Mouse (Mus musculus) hindbrain, embryonic 14.5 days (tissue): ENCODE results near the gene 1700017B05Rik. TPM values are rescaled to one million over a fixed set of nuclear protein-coding genes. Genes with fewer than 3 reads are reported as not detected.
A peak's percentile ranks its signal among the peaks of the same experiment; 100 is the strongest.
"Not testable (repeated sequence)": the region's sequence is repeated elsewhere in the genome, so short reads cannot be mapped to it uniquely, and the experiment has no call there.

Experiments used
- ATAC-seq: fragments of 200-750 bp; cut with Nextera tagmentation; 2 replicates; pipeline ENCODE4 v1.8.0; 2017; ENCODE audit warnings: moderate number of reproducible peaks, mild to moderate bottlenecking, moderate TSS enrichment, moderate library complexity; ENCODE audit not compliant: low FRiP score
- DNase-seq: peaks from one replicate; pipeline ENCODE4 v3.0.0-alpha.2; 2015; ENCODE audit warnings: low spot score
- H3K27ac ChIP-seq: fragments of 300-500 bp; sonication (generic); 2 replicates; pipeline ENCODE4 v1.5.1; 2014; ENCODE audit warnings: mild to moderate bottlenecking, moderate library complexity
- H3K27me3 ChIP-seq: fragments of 300-500 bp; sonication (generic); 2 replicates; pipeline ENCODE4 v1.6.1; 2014; ENCODE audit warnings: mild to moderate bottlenecking, low read length, mixed read lengths; ENCODE audit not compliant: control insufficient read depth, insufficient read depth
- H3K36me3 ChIP-seq: fragments of 300-500 bp; sonication (generic); replicated peaks from 2 replicates; pipeline ENCODE4 v1.6.1; 2014; ENCODE audit not compliant: control insufficient read depth, insufficient read depth
- H3K4me1 ChIP-seq: fragments of 300-500 bp; sonication (generic); replicated peaks from 2 replicates; pipeline ENCODE4 v1.6.1; 2014; ENCODE audit warnings: antibody characterized with exemption, low read length, mixed read lengths; ENCODE audit not compliant: control insufficient read depth, insufficient read depth
- H3K4me2 ChIP-seq: fragments of 300-500 bp; sonication (generic); replicated peaks from 2 replicates; pipeline ENCODE4 v1.6.1; 2014; ENCODE audit warnings: mild to moderate bottlenecking, moderate library complexity
- H3K4me3 ChIP-seq: fragments of 300-500 bp; sonication (generic); replicated peaks from 2 replicates; pipeline ENCODE4 v1.5.1; 2014; ENCODE audit warnings: mild to moderate bottlenecking, low read length
- H3K9ac ChIP-seq: fragments of 300-500 bp; sonication (generic); 2 replicates; pipeline ENCODE4 v1.6.1; 2014
- H3K9me3 ChIP-seq: fragments of 300-500 bp; sonication (generic); 2 replicates; pipeline ENCODE4 v1.6.1; 2016; ENCODE audit warnings: low read length; ENCODE audit not compliant: control insufficient read depth
- WGBS: fragments of 180-500 bp; shearing (Covaris S2); extraction: QIAGEN DNeasy Blood & Tissue Kit; methylation state at CpG from one replicate; pipeline ENCODE4 v1.1.7; 2014; 5-methylcytosine and 5-hydroxymethylcytosine counted together
- polyA plus RNA-seq: library from polyadenylated mRNA; unstranded; fragments of >200 nt; fragmentation: Nextera tagmentation; extraction: Ambion mirVana; gene quantifications from 2 replicates; pipeline ENCODE4 v1.2.1, GENCODE M21; 2014

Gene 1700017B05Rik
- 3.2 and 3.4 TPM in 2 replicates for polyA plus RNA-seq

DNA sequence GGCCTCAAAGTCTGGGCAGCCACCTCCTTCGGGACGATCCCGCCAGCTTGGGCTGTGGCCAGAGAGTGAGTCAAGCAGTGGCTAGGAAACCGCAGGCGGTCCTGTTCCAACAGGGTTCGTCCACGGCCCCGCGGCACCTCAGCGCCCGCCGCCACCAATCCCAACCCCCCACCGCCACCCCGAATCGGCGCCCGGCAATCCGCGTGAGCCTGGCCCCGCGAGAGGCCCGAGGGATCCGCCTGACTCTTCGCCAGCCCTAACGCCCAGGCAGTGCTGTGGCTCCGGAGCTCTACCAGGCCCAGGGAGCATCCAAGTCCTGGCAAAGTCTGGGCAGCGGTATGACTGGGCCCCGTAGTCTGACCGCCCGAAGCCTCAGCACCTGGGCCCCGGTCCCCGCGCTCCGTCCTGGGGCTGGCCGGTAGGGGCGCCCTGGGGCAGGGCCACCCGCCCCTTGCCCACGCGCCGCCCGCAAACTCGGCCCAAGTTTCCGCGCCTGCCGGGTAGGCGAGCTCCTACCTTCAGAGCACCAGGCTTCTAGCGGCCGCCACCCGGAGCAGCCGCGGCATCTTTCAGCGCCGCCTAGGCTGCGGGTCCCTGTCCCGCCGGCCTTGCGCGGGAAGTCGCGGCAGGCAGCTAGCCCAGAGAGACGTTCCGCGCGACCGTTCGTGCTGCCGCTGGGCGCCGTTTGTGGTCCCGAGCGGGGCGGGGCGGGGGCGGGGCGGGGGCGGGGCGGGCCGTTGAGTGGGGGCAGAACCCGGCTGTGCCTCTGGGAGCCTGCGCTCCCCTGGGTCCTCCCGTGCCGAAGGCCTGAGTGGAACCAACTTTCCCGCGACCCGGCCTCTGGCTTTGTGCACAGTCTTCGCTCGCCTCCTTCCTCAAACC is at the start of gene 1700017B05Rik:
Gene 1700017B05Rik, minus strand, starts transcription at position 700 of the 882 bp plus-strand sequence.
- H3K36me3 ChIP-seq, result no peaks in the 10 kb centered on the region
- no peaks in the 10 kb centered on the region for H3K9me3 ChIP-seq
- WGBS, result under 1% methylated on average over 82 of the region's 87 CpGs
- ATAC-seq (peak; percentile 67), DNase-seq (peak; percentile 43)
- no peak within 1 kb of the TSS for H3K27ac ChIP-seq
- peak within 1 kb of the TSS; percentile 49 for H3K4me3 ChIP-seq
- peak within 1 kb of the TSS; percentile 68 for H3K9ac ChIP-seq
- H3K4me1 ChIP-seq, result peaks cover 12% of the 10 kb centered on the region
- H3K4me2 ChIP-seq, result peak within 1 kb of the TSS; percentile 84
- peaks cover 16% of the 10 kb centered on the region for H3K27me3 ChIP-seq

DNA sequence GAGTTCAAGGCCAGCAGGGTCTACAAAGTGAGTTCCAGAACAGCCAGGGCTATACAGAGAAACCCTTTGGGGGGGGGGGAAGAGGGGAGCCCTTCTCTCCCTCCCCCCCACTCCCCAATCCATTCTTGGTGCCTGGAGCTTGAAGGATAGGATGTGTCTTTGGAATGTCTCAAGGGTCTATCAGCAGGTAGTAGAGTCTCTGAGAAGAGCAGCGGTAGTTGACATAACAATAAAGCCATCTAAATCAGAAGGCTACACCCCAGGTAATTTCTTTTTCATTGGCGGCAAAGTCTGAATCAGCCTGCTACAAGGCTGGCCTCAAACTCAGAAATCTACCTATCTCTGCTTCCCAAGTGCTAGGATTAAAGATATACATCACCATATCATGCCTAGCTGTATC is 48.5 kb upstream of the 1700017B05Rik start:
- DNase-seq (no peak), ATAC-seq (no peak)
- no peak overlapping the region for H3K9ac ChIP-seq
- no peaks in the 10 kb centered on the region for H3K36me3 ChIP-seq
- no peaks in the 10 kb centered on the region for H3K27me3 ChIP-seq
- 88% methylated on average over 2 of the region's 2 CpGs for WGBS
- no peak overlapping the region for H3K27ac ChIP-seq
- no peaks in the 10 kb centered on the region for H3K9me3 ChIP-seq
- no peaks in the 10 kb centered on the region for H3K4me1 ChIP-seq
- no peak overlapping the region for H3K4me3 ChIP-seq
- H3K4me2 ChIP-seq, result no peak overlapping the region

DNA sequence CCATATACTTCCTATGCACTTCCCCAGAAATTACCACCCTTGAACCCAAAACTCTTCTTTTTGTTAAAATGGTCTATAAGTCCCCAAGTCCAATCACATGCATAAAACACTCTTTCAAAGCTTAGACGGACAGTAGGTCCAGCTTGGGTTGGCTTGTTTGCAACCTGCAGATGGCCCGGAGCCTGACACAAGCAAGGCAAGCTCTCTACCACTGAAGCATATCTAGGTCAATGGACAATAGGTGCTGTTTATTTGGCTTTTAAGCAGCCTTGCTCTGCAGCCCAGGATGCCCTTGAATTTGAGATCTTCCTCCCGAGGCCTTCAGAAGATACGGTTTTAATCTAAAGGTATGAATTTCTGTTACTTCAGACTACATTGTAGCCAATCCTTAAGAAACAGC is 46.9 kb upstream of the 1700017B05Rik start:
- Histone ChIP-seq H3K4me3 (no peak overlapping the region), H3K27me3 (no peaks in the 10 kb centered on the region), H3K4me2 (no peak overlapping the region), H3K27ac (no peak overlapping the region), H3K9ac (no peak overlapping the region), H3K4me1 (no peaks in the 10 kb centered on the region), H3K36me3 (no peaks in the 10 kb centered on the region), H3K9me3 (no peaks in the 10 kb centered on the region)
- no peak for ATAC-seq
- 94% methylated on average over 4 of the region's 4 CpGs for WGBS
- no peak for DNase-seq

DNA sequence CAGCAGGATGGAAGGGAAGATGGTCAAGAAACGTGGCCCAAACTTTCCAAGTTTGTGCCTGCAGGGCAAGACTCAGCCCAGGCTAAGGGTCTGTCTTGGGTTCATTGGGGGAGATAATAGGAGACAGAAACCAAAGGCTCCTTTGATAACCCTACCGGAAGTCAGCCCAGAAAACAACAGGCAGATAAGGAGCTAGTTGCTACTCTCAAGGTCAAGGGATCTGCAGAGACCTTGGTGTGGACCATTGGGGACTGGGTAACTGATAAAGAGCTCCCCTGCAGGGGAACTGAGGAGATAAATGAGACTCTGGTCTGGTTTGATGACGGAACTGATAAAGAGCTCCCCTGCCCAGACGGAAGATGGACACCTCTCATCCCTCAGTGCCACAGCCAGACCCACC is 45.0 kb upstream of the 1700017B05Rik start:
- H3K4me1 ChIP-seq, result no peaks in the 10 kb centered on the region
- no peaks in the 10 kb centered on the region for H3K9me3 ChIP-seq
- H3K36me3 ChIP-seq, result no peaks in the 10 kb centered on the region
- H3K4me2 ChIP-seq, result no peak overlapping the region
- DNase-seq (no peak), ATAC-seq (no peak)
- 87% methylated on average over 4 of the region's 4 CpGs for WGBS
- no peak overlapping the region for H3K9ac ChIP-seq
- H3K4me3 ChIP-seq, result no peak overlapping the region
- H3K27me3 ChIP-seq, result no peaks in the 10 kb centered on the region
- H3K27ac ChIP-seq, result no peak overlapping the region

DNA sequence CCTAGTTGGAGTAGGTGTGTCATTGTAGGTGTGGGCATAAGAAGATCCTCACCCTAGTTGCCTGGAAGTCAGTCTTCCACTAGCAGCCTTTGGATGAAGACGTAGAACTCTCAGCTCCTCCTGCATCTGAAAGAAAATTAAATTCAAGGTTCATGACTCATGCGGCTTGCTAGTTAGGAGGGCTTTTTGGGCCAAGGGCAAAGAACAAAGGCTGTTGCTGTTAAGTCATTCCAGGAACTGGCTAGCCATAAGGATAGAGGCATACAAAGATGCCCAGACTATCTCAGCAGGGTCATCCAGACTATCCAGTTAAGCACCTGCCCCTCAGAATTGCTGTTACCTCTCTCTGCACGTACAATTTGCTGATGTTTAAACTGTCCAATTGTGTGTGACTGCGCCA is 42.3 kb upstream of the 1700017B05Rik start:
- H3K36me3 ChIP-seq, H3K9me3 ChIP-seq, H3K4me3 ChIP-seq, ATAC-seq, H3K27me3 ChIP-seq, H3K9ac ChIP-seq, H3K4me1 ChIP-seq, H3K4me2 ChIP-seq, DNase-seq, H3K27ac ChIP-seq: not testable (repeated sequence)
- 91% methylated on average over 4 of the region's 4 CpGs for WGBS

DNA sequence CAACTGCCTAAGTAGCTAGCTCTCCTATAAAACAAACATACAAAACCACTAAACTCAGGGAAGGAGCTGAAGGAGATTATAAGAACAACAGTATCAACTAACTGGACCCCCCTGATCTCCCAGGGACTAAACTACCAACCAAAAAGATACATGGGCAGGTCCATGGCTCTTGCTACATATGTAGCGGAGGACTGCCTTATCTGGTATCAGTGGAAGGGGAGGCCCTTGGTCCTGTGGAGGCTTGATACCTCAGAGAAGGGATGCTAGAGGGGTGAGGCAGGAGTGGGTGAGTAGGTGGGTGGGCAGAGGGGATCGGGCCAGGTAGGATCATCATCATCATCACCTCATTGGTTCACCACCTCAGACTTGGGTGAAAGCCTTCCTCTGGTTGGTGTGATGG is 41.8 kb upstream of the 1700017B05Rik start:
- no peak overlapping the region for H3K4me2 ChIP-seq
- no peaks in the 10 kb centered on the region for H3K36me3 ChIP-seq
- ATAC-seq, result no peak
- H3K9ac ChIP-seq, result no peak overlapping the region
- no peak overlapping the region for H3K27ac ChIP-seq
- H3K4me1 ChIP-seq, result no peaks in the 10 kb centered on the region
- H3K27me3 ChIP-seq, result no peaks in the 10 kb centered on the region
- 100% methylated on average over 2 of the region's 2 CpGs for WGBS
- no peak for DNase-seq
- H3K4me3 ChIP-seq, result no peak overlapping the region
- H3K9me3 ChIP-seq, result no peaks in the 10 kb centered on the region

DNA sequence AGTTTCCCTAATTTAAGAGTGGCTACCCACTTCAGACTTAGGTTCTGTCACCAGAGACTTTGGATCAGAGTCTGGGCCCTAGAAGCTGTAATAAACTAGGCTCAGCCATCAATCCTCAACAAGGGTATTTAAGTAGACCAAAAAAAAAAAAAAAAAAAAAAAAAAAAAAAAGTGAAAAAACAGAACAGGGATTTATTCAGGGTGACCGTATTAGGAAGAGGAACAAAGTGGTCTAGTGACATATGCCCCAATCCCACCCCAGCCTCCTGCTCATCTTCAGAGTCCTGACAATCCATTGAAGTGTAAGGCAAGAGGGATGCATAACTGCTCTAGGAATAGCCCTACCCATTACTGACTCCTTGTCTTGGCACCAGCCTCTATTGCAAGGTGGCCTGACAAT is 40.9 kb upstream of the 1700017B05Rik start:
- Histone ChIP-seq H3K9ac (no peak overlapping the region), H3K36me3 (no peaks in the 10 kb centered on the region), H3K27me3 (no peaks in the 10 kb centered on the region), H3K9me3 (no peaks in the 10 kb centered on the region), H3K4me2 (no peak overlapping the region), H3K4me3 (no peak overlapping the region), H3K4me1 (no peaks in the 10 kb centered on the region), H3K27ac (no peak overlapping the region)
- DNase-seq, result no peak
- 96% methylated on average over 1 of the region's 1 CpGs for WGBS
- ATAC-seq, result no peak

DNA sequence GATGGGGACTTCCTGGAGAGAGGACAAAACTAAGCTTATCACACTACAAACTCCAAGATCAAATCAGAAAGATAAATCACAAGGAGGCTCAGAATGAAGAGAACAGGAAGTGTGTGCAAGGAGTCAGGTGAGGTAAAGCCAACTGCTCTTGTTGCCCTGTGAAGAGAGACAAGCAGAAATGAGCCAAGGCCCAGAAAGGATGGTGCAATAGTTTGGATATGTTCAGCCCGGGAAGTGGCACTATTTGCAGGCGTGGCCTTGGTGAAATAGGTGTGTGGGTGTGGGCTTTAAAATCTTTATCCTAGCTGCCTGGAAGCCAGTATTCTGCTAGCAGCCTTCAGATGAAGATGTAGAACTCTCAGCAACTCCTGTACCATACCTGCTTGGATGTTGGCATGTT is 38.4 kb upstream of the 1700017B05Rik start:
- Histone ChIP-seq H3K9ac (no peak overlapping the region), H3K4me2 (no peak overlapping the region), H3K4me3 (no peak overlapping the region), H3K27ac (no peak overlapping the region), H3K27me3 (no peaks in the 10 kb centered on the region), H3K36me3 (no peaks in the 10 kb centered on the region), H3K4me1 (no peaks in the 10 kb centered on the region), H3K9me3 (no peaks in the 10 kb centered on the region)
- WGBS, result 96% methylated on average over 2 of the region's 2 CpGs
- ATAC-seq (no peak), DNase-seq (no peak)

DNA sequence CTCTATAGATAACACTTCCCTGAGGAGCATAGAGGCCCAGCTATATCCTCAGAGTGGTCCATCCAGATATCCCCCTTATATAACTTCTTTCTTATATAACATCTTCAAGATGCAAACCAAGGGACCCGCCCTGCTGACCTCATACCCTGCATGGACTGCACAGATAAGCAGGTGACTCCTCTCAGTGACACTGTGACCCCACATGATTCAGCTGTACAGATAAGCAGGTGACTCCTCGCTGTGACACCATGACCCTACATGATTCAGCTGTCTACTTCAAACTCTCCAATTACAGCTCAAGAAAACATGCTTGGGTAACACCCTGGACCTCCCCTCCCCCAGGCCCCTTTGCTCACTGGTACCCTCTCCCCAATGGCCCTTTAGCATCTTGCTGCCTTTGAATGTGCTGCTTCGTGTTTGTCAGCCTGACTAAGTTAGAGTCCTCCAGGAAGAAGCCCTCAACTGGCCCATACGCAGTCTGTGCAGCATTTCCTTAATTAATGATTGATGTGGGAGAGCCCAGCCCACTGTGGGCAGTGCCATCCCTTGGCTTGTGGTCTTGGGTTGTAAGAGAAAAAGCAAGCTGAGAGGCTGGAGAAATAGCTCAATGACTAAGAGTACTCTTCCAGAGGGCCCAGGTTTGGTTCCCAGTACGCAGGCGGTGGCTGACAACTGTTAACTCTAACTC is 37.5 kb upstream of the 1700017B05Rik start:
- Histone ChIP-seq H3K27me3 (no peaks in the 10 kb centered on the region), H3K9me3 (no peaks in the 10 kb centered on the region), H3K9ac (no peak overlapping the region), H3K36me3 (no peaks in the 10 kb centered on the region), H3K27ac (no peak overlapping the region), H3K4me2 (no peak overlapping the region), H3K4me1 (no peaks in the 10 kb centered on the region), H3K4me3 (no peak overlapping the region)
- DNase-seq (no peak), ATAC-seq (no peak)
- 82% methylated on average over 6 of the region's 6 CpGs for WGBS
